In genomic region chr19:38332820-38333219, GRCm38 (mm10) we compare ENCODE assay signal across 18 mouse cellular contexts.
DNase-seq lines count a peak whose midpoint lies in the region; TF ChIP-seq lines count a peak whose summit lies in the region.
"Had no signal": no experiment of that assay in that cellular context is flagged by ENCODE, and none has a peak within 500 bp of the region (broad histone marks: within the 10 kb centered on the region; RNA-seq: fewer than 3 reads in every experiment).

No protein-coding gene starts in this region.

- no peak overlapping the region for H3K4me3 ChIP-seq in layer of hippocampus, adult 2 months
- no peak overlapping the region for H3K4me3 ChIP-seq in ES-E14 (ENCODE audit: insufficient read depth in 1 of 2, low read depth in 1 of 2, low read length in 2 of 2, poor library complexity in 1 of 2, severe bottlenecking in 1 of 2)
- H3K4me3 ChIP-seq: embryonic facial prominence, embryonic 10.5 days; embryonic facial prominence, embryonic 12.5 days; forebrain, embryonic 13.5 days; forebrain, embryonic 15.5 days had no signal

- in situ Hi-C loops in ES-E14 (cut with MboI; ENCODE audit: low sequenced_read_pairs in 2 of 2, unreplicated experiment in 2 of 2), result no loop called here

- TF ChIP-seq CTCF in layer of hippocampus, adult 2 months (conservative IDR thresholded peaks at IDR 0.05), result no peak

- H3K9ac ChIP-seq in ES-E14 (ENCODE audit: insufficient read depth, low read depth, low read length, poor library complexity, severe bottlenecking), result no peak overlapping the region; the same call in 1 of the 2 replicates
- H3K9ac ChIP-seq: embryonic facial prominence, embryonic 12.5 days; forebrain, embryonic 13.5 days; forebrain, embryonic 15.5 days; forebrain, postnatal 0 days had no signal

- DNase-seq in layer of hippocampus, adult 2 months (ENCODE audit: low spot score in 2 of 2), result no peak
- no peak for DNase-seq in layer of hippocampus, adult 8-10 months (ENCODE audit: low spot score in 2 of 2)
- no peak for DNase-seq in ES-E14 (ENCODE audit: low read depth, low spot score)
- DNase-seq in thymus, postnatal 14 days, result no peak
- DNase-seq in lung, postnatal 36 days, result no peak
- DNase-seq: adrenal gland, adult 8-10 months; adrenal gland, postnatal 14 days; adrenal gland, postnatal 36 days; cerebellum, adult 11-12 months; cerebellum, adult 2 months; cerebellum, adult 9-10 months; cerebellum, postnatal 10 days; cerebellum, postnatal 25 days; forebrain, postnatal 0 days had no signal

- H3K9me3 ChIP-seq in ES-E14 (ENCODE audit: control insufficient read depth, insufficient read depth, low read depth, low read length), result no peaks in the 10 kb centered on the region
- H3K9me3 ChIP-seq: embryonic facial prominence, embryonic 10.5 days; embryonic facial prominence, embryonic 12.5 days; forebrain, embryonic 13.5 days; forebrain, embryonic 15.5 days had no signal

- H3K36me3 ChIP-seq in ES-E14 (ENCODE audit: control insufficient read depth, insufficient read depth, low read length, poor library complexity, severe bottlenecking), result no peaks in the 10 kb centered on the region
- H3K36me3 ChIP-seq: embryonic facial prominence, embryonic 10.5 days; embryonic facial prominence, embryonic 12.5 days; forebrain, embryonic 15.5 days had no signal

- peak overlapping the region; percentile 49; the same call in 1 of the 2 replicates for H3K27ac ChIP-seq in layer of hippocampus, adult 2 months
- H3K27ac ChIP-seq in ES-E14 (ENCODE audit: insufficient read depth, low read depth, low read length, poor library complexity, severe bottlenecking), result peak overlapping the region; percentile 53; the same call in 1 of the 2 replicates
- H3K27ac ChIP-seq: embryonic facial prominence, embryonic 10.5 days; embryonic facial prominence, embryonic 12.5 days; forebrain, embryonic 13.5 days; forebrain, embryonic 15.5 days had no signal

- H3K4me1 ChIP-seq in ES-E14 (ENCODE audit: control insufficient read depth in 2 of 2, insufficient read depth in 2 of 2, low read length in 2 of 2, poor library complexity in 1 of 2), result peaks cover 5 to 14% of the 10 kb centered on the region in 2 experiments; a peak in 3 of 4 replicates
- H3K4me1 ChIP-seq: embryonic facial prominence, embryonic 10.5 days; embryonic facial prominence, embryonic 12.5 days; forebrain, embryonic 13.5 days; forebrain, embryonic 15.5 days had no signal

TF ChIP-seq in ES-E14, 5 proteins besides CTCF, POLR2A, EP300 and RAD21:
- TF ChIP-seq MAFK (IDR thresholded peaks at IDR 0.05; ENCODE audit: insufficient read depth, low read depth, low read length) (no peak), CHD2 (IDR thresholded peaks at IDR 0.05; ENCODE audit: low read depth, low read length) (no peak), ZC3H11A (IDR thresholded peaks at IDR 0.05; ENCODE audit: borderline replicate concordance, low read depth, low read length) (no peak), ZNF384 (IDR thresholded peaks at IDR 0.05; ENCODE audit: low read depth, low read length) (no peak)
TF ChIP-seq in ES-E14: peak in this region for 0.
